Comparison of ENCODE assay signal across 8 mouse cellular contexts in genomic region chr3:66985539-66986286, GRCm38 (mm10). TPM values are rescaled to one million over a fixed set of nuclear protein-coding genes. Genes with fewer than 3 reads are reported as not detected.
DNase-seq lines count a peak whose midpoint lies in the region; ATAC-seq and TF ChIP-seq lines count a peak whose summit lies in the region.

No protein-coding gene starts in this region.

- peak; percentile 94 for ATAC-seq in forebrain, embryonic 11.5 days (replicated peaks; ENCODE audit: low FRiP score)
- ATAC-seq in heart, embryonic 16.5 days (replicated peaks; ENCODE audit: extremely low read depth, insufficient read depth, low FRiP score): peak; percentile 82
- ATAC-seq in liver, embryonic 14.5 days (ENCODE audit: insufficient read depth): peak; percentile 89

- no peak for TF ChIP-seq CTCF in E14TG2a.4 (conservative IDR thresholded peaks at IDR 0.05; ENCODE audit: low read length)
- TF ChIP-seq CTCF in liver, embryonic 14.5 days (IDR thresholded peaks at IDR 0.05; ENCODE audit: low read depth): no peak

- H3K4me3 ChIP-seq in E14TG2a.4 (replicated peaks; ENCODE audit: low read length): peak overlapping the region; percentile 84
- peak overlapping the region; percentile 74 for H3K4me3 ChIP-seq in forebrain, embryonic 11.5 days (ENCODE audit: low read depth, low read length)
- peak overlapping the region; percentile 98 for H3K4me3 ChIP-seq in heart, embryonic 16.5 days (ENCODE audit: low read length)
- H3K4me3 ChIP-seq in liver, embryonic 14.5 days (ENCODE audit: insufficient read depth in 1 of 2, low read depth in 2 of 2, low read length in 2 of 2): peak overlapping the region; percentile 79 to 92

- H3K9me3 ChIP-seq in E14TG2a.4 (ENCODE audit: low read length): peaks cover 4% of the 10 kb centered on the region; the same call in 1 of the 2 replicates
- no peaks in the 10 kb centered on the region for H3K9me3 ChIP-seq in forebrain, embryonic 11.5 days (ENCODE audit: control insufficient read depth, low read length)
- no peaks in the 10 kb centered on the region for H3K9me3 ChIP-seq in heart, embryonic 16.5 days (replicated peaks; ENCODE audit: control insufficient read depth, low read length)
- H3K9me3 ChIP-seq in liver, embryonic 14.5 days (ENCODE audit: control insufficient read depth, low read length): no peaks in the 10 kb centered on the region

- peak overlapping the region; percentile 65 for H3K4me2 ChIP-seq in forebrain, embryonic 11.5 days (ENCODE audit: low read depth, low read length, severe bottlenecking)
- H3K4me2 ChIP-seq in heart, embryonic 16.5 days (ENCODE audit: low read depth, low read length): peak overlapping the region; percentile 93
- H3K4me2 ChIP-seq in liver, embryonic 14.5 days (ENCODE audit: low read depth): peak overlapping the region; percentile 69

- no peak overlapping the region for H3K27ac ChIP-seq in forebrain, embryonic 11.5 days (ENCODE audit: low read depth, low read length)
- H3K27ac ChIP-seq in heart, embryonic 16.5 days (ENCODE audit: low read length): peak overlapping the region; percentile 23; the same call in 1 of the 2 replicates
- no peak overlapping the region for H3K27ac ChIP-seq in liver, embryonic 14.5 days

- peaks cover 29% of the 10 kb centered on the region for H3K27me3 ChIP-seq in E14TG2a.4 (ENCODE audit: insufficient read depth, low read length)
- H3K27me3 ChIP-seq in forebrain, embryonic 11.5 days (ENCODE audit: control insufficient read depth, insufficient read depth, low read length): peaks cover 27% of the 10 kb centered on the region
- peaks cover 20% of the 10 kb centered on the region for H3K27me3 ChIP-seq in heart, embryonic 16.5 days (ENCODE audit: control insufficient read depth, insufficient read depth, low read length)
- H3K27me3 ChIP-seq in liver, embryonic 14.5 days (ENCODE audit: control insufficient read depth, insufficient read depth, low read length): peaks cover 35% of the 10 kb centered on the region

- peaks cover 21% of the 10 kb centered on the region for H3K4me1 ChIP-seq in E14TG2a.4 (replicated peaks; ENCODE audit: low read depth, low read length)
- peaks cover 6% of the 10 kb centered on the region; the same call in 1 of the 2 replicates for H3K4me1 ChIP-seq in forebrain, embryonic 11.5 days (replicated peaks; ENCODE audit: control insufficient read depth, insufficient read depth, low read length)
- peaks cover 19% of the 10 kb centered on the region for H3K4me1 ChIP-seq in heart, embryonic 16.5 days (ENCODE audit: control insufficient read depth, insufficient read depth, low read length)
- peaks cover 0 to 6% of the 10 kb centered on the region in 2 experiments; a peak in 2 of 4 replicates for H3K4me1 ChIP-seq in liver, embryonic 14.5 days (replicated peaks; ENCODE audit: control insufficient read depth in 2 of 2, insufficient read depth in 2 of 2, low read length in 1 of 2)

- under 1% methylated on average over 59 of the region's 60 CpGs for WGBS in forebrain, embryonic 11.5 days
- under 1% methylated on average over 59 of the region's 60 CpGs for WGBS in heart, embryonic 16.5 days
- whole genome bisulfite sequencing in liver, embryonic 14.5 days (ENCODE audit: insufficient replicate concordance): under 1% methylated on average over 59 of the region's 60 CpGs

- H3K36me3 ChIP-seq in E14TG2a.4 (ENCODE audit: insufficient read depth, low read length): no peaks in the 10 kb centered on the region
- H3K36me3 ChIP-seq in forebrain, embryonic 11.5 days (ENCODE audit: control insufficient read depth, insufficient read depth, low read length): no peaks in the 10 kb centered on the region
- no peaks in the 10 kb centered on the region for H3K36me3 ChIP-seq in heart, embryonic 16.5 days (ENCODE audit: control insufficient read depth, insufficient read depth)
- H3K36me3 ChIP-seq in liver, embryonic 14.5 days (replicated peaks; ENCODE audit: control insufficient read depth, insufficient read depth, low read depth): no peaks in the 10 kb centered on the region

- H3K9ac ChIP-seq in forebrain, embryonic 11.5 days (ENCODE audit: low read length): peak overlapping the region; percentile 79
- peak overlapping the region; percentile 94 for H3K9ac ChIP-seq in heart, embryonic 16.5 days (ENCODE audit: low read length)
- peak overlapping the region; percentile 77 for H3K9ac ChIP-seq in liver, embryonic 14.5 days (replicated peaks)

- TF ChIP-seq EP300 in liver, embryonic 14.5 days (IDR thresholded peaks at IDR 0.05; ENCODE audit: low read depth): no peak

- DNase-seq in c-Kit-positive CD71-positive TER-119-negative erythroid progenitor cells, embryonic 14.5 days (ENCODE audit: low read depth): peak; percentile 64
- peak; percentile 92 for DNase-seq in forebrain, embryonic 11.5 days (ENCODE audit: low spot score)
- DNase-seq in kidney, postnatal 36 days: peak; percentile 79 to 86
- DNase-seq in liver, embryonic 14.5 days (ENCODE audit: low read depth in 3 of 3, low spot score in 3 of 3): peak; percentile 42 to 49 (median 44)
- peak; percentile 95 for DNase-seq in neural tube, embryonic 10.5 days (ENCODE audit: extremely low spot score, low spot score)
- peak; percentile 81 for DNase-seq in telencephalon, adult 2 months (ENCODE audit: low read depth, low spot score)

RNA-seq across cellular contexts. Expression of gene Shox2, which starts 4.1 kb away (rescaled TPM):
- 8.1 and 9.8 TPM in 2 replicates for polyA plus RNA-seq in forebrain, embryonic 11.5 days (2014; fragmentation: Nextera tagmentation; extraction: Ambion mirVana)
- polyA plus RNA-seq in heart, embryonic 16.5 days (2015; fragmentation: Nextera tagmentation; extraction: Ambion mirVana): 3.6 and 4.4 TPM in 2 replicates
- polyA plus RNA-seq in liver, embryonic 14.5 days (2012; rRNA removed): 0.06 and 0.15 TPM in 2 replicates
- 0.05 TPM in 1 of 2 replicates, not detected in the other for polyA plus RNA-seq in liver, embryonic 14.5 days (2014; fragmentation: Nextera tagmentation; extraction: Ambion mirVana)

RNA-seq across cellular contexts. Expression of gene Rsrc1, which starts 4.5 kb away (rescaled TPM):
- polyA plus RNA-seq in forebrain, embryonic 11.5 days (2014; fragmentation: Nextera tagmentation; extraction: Ambion mirVana): 42.3 and 44.6 TPM in 2 replicates
- polyA plus RNA-seq in heart, embryonic 16.5 days (2015; fragmentation: Nextera tagmentation; extraction: Ambion mirVana): 18.3 and 22.9 TPM in 2 replicates
- 1.8 and 3.1 TPM in 2 replicates for polyA plus RNA-seq in liver, embryonic 14.5 days (2012; rRNA removed)
- 8.7 and 9.5 TPM in 2 replicates for polyA plus RNA-seq in liver, embryonic 14.5 days (2014; fragmentation: Nextera tagmentation; extraction: Ambion mirVana)

Comparison
In these comparisons a context has a peak if more than half of its experiments do, and no peak if none do; other contexts are left out.
1. DNase-seq: peak in every context shown above with its lines; median percentile 95 in neural tube, embryonic 10.5 days; 92 in forebrain, embryonic 11.5 days; 82 in kidney, postnatal 36 days; 81 in telencephalon, adult 2 months; 64 in c-Kit-positive CD71-positive TER-119-negative erythroid progenitor cells, embryonic 14.5 days; 44 in liver, embryonic 14.5 days.